ENCODE assay signal across 7 mouse cellular contexts in genomic region chr2:160366980-160367338, GRCm38 (mm10). TPM values are rescaled to one million over a fixed set of nuclear protein-coding genes. Genes with fewer than 3 reads are reported as not detected.
A peak's percentile ranks its signal among the peaks of the same experiment; 100 is the strongest.
DNase-seq lines count a peak whose midpoint lies in the region; ATAC-seq and TF ChIP-seq lines count a peak whose summit lies in the region.

TSS of gene Mafb (minus strand) at chr2:160367065.

- H3K9ac ChIP-seq in embryonic facial prominence, embryonic 13.5 days: peak within 1 kb of the TSS; percentile 84
- peak within 1 kb of the TSS; percentile 80 for H3K9ac ChIP-seq in limb, embryonic 13.5 days
- H3K9ac ChIP-seq in midbrain, embryonic 14.5 days (replicated peaks; ENCODE audit: low read length): peak within 1 kb of the TSS; percentile 72

- WGBS in embryonic facial prominence, embryonic 13.5 days: 0% methylated on average over 37 of the region's 37 CpGs
- WGBS in limb, embryonic 13.5 days: under 1% methylated on average over 37 of the region's 37 CpGs
- WGBS in midbrain, embryonic 14.5 days: 1% methylated on average over 34 of the region's 37 CpGs
- WGBS in spleen, adult 2 months: 1% methylated on average over 36 of the region's 37 CpGs

- peak within 1 kb of the TSS; percentile 85 for H3K4me3 ChIP-seq in bone marrow macrophage, adult 2 months (ENCODE audit: insufficient read depth, low read length)
- H3K4me3 ChIP-seq in embryonic facial prominence, embryonic 13.5 days: peak within 1 kb of the TSS; percentile 65
- H3K4me3 ChIP-seq in limb, embryonic 13.5 days: peak within 1 kb of the TSS; percentile 66
- peak within 1 kb of the TSS; percentile 60 for H3K4me3 ChIP-seq in midbrain, embryonic 14.5 days (replicated peaks; ENCODE audit: low read depth, low read length)
- peak within 1 kb of the TSS; percentile 53 for H3K4me3 ChIP-seq in spleen, adult 2 months (ENCODE audit: extremely low read depth, insufficient read depth, insufficient read length)

- no peak for TF ChIP-seq CTCF in bone marrow macrophage, adult 2 months (IDR thresholded peaks at IDR 0.05; ENCODE audit: low read depth, low read length)
- no peak for TF ChIP-seq CTCF in spleen, adult 2 months (IDR thresholded peaks at IDR 0.05; ENCODE audit: extremely low read depth, insufficient read depth, insufficient read length, insufficient replicate concordance)

- peaks cover 8% of the 10 kb centered on the region for H3K4me1 ChIP-seq in bone marrow macrophage, adult 2 months (ENCODE audit: control insufficient read depth, insufficient read depth, low read length)
- H3K4me1 ChIP-seq in embryonic facial prominence, embryonic 13.5 days: peaks cover 50% of the 10 kb centered on the region
- H3K4me1 ChIP-seq in limb, embryonic 13.5 days: peaks cover 48% of the 10 kb centered on the region
- peaks cover 11% of the 10 kb centered on the region; the same call in 1 of the 2 replicates for H3K4me1 ChIP-seq in midbrain, embryonic 14.5 days (ENCODE audit: control insufficient read depth, insufficient read depth, low read length)
- H3K4me1 ChIP-seq in spleen, adult 2 months (ENCODE audit: control insufficient read depth, insufficient read depth, insufficient read length): peaks cover 6% of the 10 kb centered on the region; the same call in 1 of the 2 replicates

- ATAC-seq in embryonic facial prominence, embryonic 13.5 days (ENCODE audit: insufficient number of reproducible peaks, insufficient read depth, low FRiP score, low TSS enrichment, low read depth): peak; percentile 89
- peak; percentile 90 for ATAC-seq in limb, embryonic 13.5 days (ENCODE audit: low FRiP score, low read depth)
- ATAC-seq in midbrain, embryonic 14.5 days (ENCODE audit: low FRiP score, low TSS enrichment): peak; percentile 91

- H3K9me3 ChIP-seq in embryonic facial prominence, embryonic 13.5 days: no peaks in the 10 kb centered on the region
- H3K9me3 ChIP-seq in limb, embryonic 13.5 days: no peaks in the 10 kb centered on the region
- H3K9me3 ChIP-seq in midbrain, embryonic 14.5 days (ENCODE audit: control insufficient read depth, low read length): no peaks in the 10 kb centered on the region

- peak; percentile 100 for TF ChIP-seq POLR2A in bone marrow macrophage, adult 2 months (IDR thresholded peaks at IDR 0.05; ENCODE audit: borderline replicate concordance, low read depth, low read length)
- TF ChIP-seq POLR2A in spleen, adult 2 months (IDR thresholded peaks at IDR 0.05; ENCODE audit: low read depth, low read length): peak; percentile 67

- H3K36me3 ChIP-seq in embryonic facial prominence, embryonic 13.5 days: no peaks in the 10 kb centered on the region
- H3K36me3 ChIP-seq in limb, embryonic 13.5 days: no peaks in the 10 kb centered on the region
- H3K36me3 ChIP-seq in midbrain, embryonic 14.5 days (ENCODE audit: control insufficient read depth, insufficient read depth, low read length): no peaks in the 10 kb centered on the region
- no peaks in the 10 kb centered on the region for H3K36me3 ChIP-seq in spleen, adult 2 months (ENCODE audit: control insufficient read depth, insufficient read depth, low read length)

- DNase-seq in heart, adult 9 months (ENCODE audit: low spot score in 2 of 2): peak; percentile 97 to 98
- peak; percentile 91 for DNase-seq in kidney, adult 9 months
- peak; percentile 96 for DNase-seq in midbrain, embryonic 14.5 days
- DNase-seq in spleen, adult 2 months (ENCODE audit: low read depth in 1 of 2, low spot score in 2 of 2): peak in 1 of 2 experiments; percentile 44

- H3K27me3 ChIP-seq in embryonic facial prominence, embryonic 13.5 days: peaks cover 77% of the 10 kb centered on the region
- H3K27me3 ChIP-seq in limb, embryonic 13.5 days: peaks cover 73% of the 10 kb centered on the region
- peaks cover 75% of the 10 kb centered on the region for H3K27me3 ChIP-seq in midbrain, embryonic 14.5 days (ENCODE audit: control insufficient read depth, insufficient read depth, low read length)
- H3K27me3 ChIP-seq in spleen, adult 2 months (ENCODE audit: control insufficient read depth, insufficient read depth, low read length): peaks cover 21% of the 10 kb centered on the region

- H3K4me2 ChIP-seq in embryonic facial prominence, embryonic 13.5 days: peak within 1 kb of the TSS; percentile 93
- H3K4me2 ChIP-seq in limb, embryonic 13.5 days (replicated peaks): peak within 1 kb of the TSS; percentile 96
- peak within 1 kb of the TSS; percentile 95 for H3K4me2 ChIP-seq in midbrain, embryonic 14.5 days (ENCODE audit: low read length)

- peak within 1 kb of the TSS; percentile 70 for H3K27ac ChIP-seq in bone marrow macrophage, adult 2 months (ENCODE audit: insufficient read depth, low read depth, low read length)
- peak within 1 kb of the TSS; percentile 90 for H3K27ac ChIP-seq in embryonic facial prominence, embryonic 13.5 days
- H3K27ac ChIP-seq in limb, embryonic 13.5 days: peak within 1 kb of the TSS; percentile 85
- H3K27ac ChIP-seq in midbrain, embryonic 14.5 days (replicated peaks; ENCODE audit: low read depth, low read length): peak within 1 kb of the TSS; percentile 91
- H3K27ac ChIP-seq in spleen, adult 2 months (ENCODE audit: insufficient read depth, low read length): peak within 1 kb of the TSS; percentile 68

RNA-seq across cellular contexts. Expression of gene Mafb, which starts in this region (rescaled TPM):
- 166 TPM in 2 replicates for polyA plus RNA-seq in bone marrow macrophage, adult 2 months (2012; ENCODE audit: insufficient read depth, insufficient read length, missing spikeins)
- 24.2 and 26.8 TPM in 2 replicates for polyA plus RNA-seq in embryonic facial prominence, embryonic 13.5 days (2015; fragmentation: Nextera tagmentation; extraction: Ambion mirVana)
- polyA plus RNA-seq in limb, embryonic 13.5 days (2015; fragmentation: Nextera tagmentation; extraction: Ambion mirVana): 24.3 and 30.9 TPM in 2 replicates
- 4.0 and 4.9 TPM in 2 replicates for polyA plus RNA-seq in midbrain, embryonic 14.5 days (2014; fragmentation: Nextera tagmentation; extraction: Ambion mirVana)
- polyA plus RNA-seq in spleen, adult 2 months (2012; rRNA removed): 38.4 and 39.8 TPM in 2 replicates
